Mouse (Mus musculus) forebrain, embryonic 14.5 days (tissue): Measurements from ENCODE around the gene Lcn10. TPM values are rescaled to one million over a fixed set of nuclear protein-coding genes. Genes with fewer than 3 reads are reported as not detected.
"Not testable (repeated sequence)": the region's sequence is repeated elsewhere in the genome, so short reads cannot be mapped to it uniquely, and the experiment has no call there.

ENCODE experiments used
- ATAC-seq: fragments of 200-750 bp; cut with Nextera tagmentation; 2 replicates; pipeline ENCODE4 v1.8.0; 2017; ENCODE audit warnings: mild to moderate bottlenecking, moderate library complexity
- DNase-seq: peaks from one replicate; pipeline ENCODE4 v3.0.0-alpha.2; 2015; ENCODE audit warnings: low spot score
- H3K27ac ChIP-seq: fragments of 300-500 bp; sonication (generic); 2 replicates; pipeline ENCODE4 v1.5.1; 2014; ENCODE audit warnings: low read depth, mild to moderate bottlenecking, control low read depth, low read length, moderate library complexity
- H3K27me3 ChIP-seq: fragments of 300-500 bp; sonication (generic); replicated peaks from 2 replicates; pipeline ENCODE4 v1.6.1; 2014; ENCODE audit warnings: low read length, control low read depth, mixed read lengths; ENCODE audit not compliant: control insufficient read depth, insufficient read depth
- H3K36me3 ChIP-seq: fragments of 300-500 bp; sonication (generic); 2 replicates; pipeline ENCODE4 v1.6.1; 2014; ENCODE audit warnings: low read length, control low read depth; ENCODE audit not compliant: control insufficient read depth, insufficient read depth
- H3K4me1 ChIP-seq: fragments of 300-500 bp; sonication (generic); 2 replicates; pipeline ENCODE4 v1.6.1; 2014; ENCODE audit warnings: antibody characterized with exemption, low read length, control low read depth; ENCODE audit not compliant: control insufficient read depth, insufficient read depth
- H3K4me2 ChIP-seq: fragments of 300-500 bp; sonication (generic); 2 replicates; pipeline ENCODE4 v1.6.1; 2014; ENCODE audit warnings: mild to moderate bottlenecking, control low read depth, low read length
- H3K4me3 ChIP-seq: fragments of 300-500 bp; sonication (generic); 2 replicates; pipeline ENCODE4 v1.5.1; 2014; ENCODE audit warnings: low read depth, low read length, control low read depth
- H3K9ac ChIP-seq: fragments of 300-500 bp; sonication (generic); 2 replicates; pipeline ENCODE4 v1.6.1; 2014; ENCODE audit warnings: mild to moderate bottlenecking, low read length, control low read depth, moderate library complexity
- H3K9me3 ChIP-seq: fragments of 300-500 bp; sonication (generic); replicated peaks from 2 replicates; pipeline ENCODE4 v1.6.1; 2016; ENCODE audit warnings: low read length, control low read depth, mixed read lengths; ENCODE audit not compliant: control insufficient read depth
- WGBS: fragments of 180-500 bp; shearing (Covaris S2); extraction: QIAGEN DNeasy Blood & Tissue Kit; methylation state at CpG from one replicate; pipeline ENCODE4 v1.1.7; 2014; 5-methylcytosine and 5-hydroxymethylcytosine counted together
- polyA plus RNA-seq: library from polyadenylated mRNA; unstranded; fragments of >200 nt; fragmentation: Nextera tagmentation; extraction: Ambion mirVana; gene quantifications from 2 replicates; pipeline ENCODE4 v1.2.1, GENCODE M21; 2014

Gene Lcn10
- polyA plus RNA-seq, 1 experiment from 2014 or later: not detected

- Histone ChIP-seq H3K9ac (no peak overlapping the region), H3K4me2 (no peak overlapping the region), H3K27ac (no peak overlapping the region), H3K36me3 (no peaks in the 10 kb centered on the region), H3K27me3 (0 out of 2 replicates have a peak, but pooled peaks cover 3% of the 10 kb centered on the region), H3K4me1 (no peaks in the 10 kb centered on the region), H3K9me3 (no peaks in the 10 kb centered on the region), H3K4me3 (no peak overlapping the region)
- no peak for ATAC-seq
- WGBS: 68% methylated on average over 4 of the region's 4 CpGs
- no peak for DNase-seq
These were observed 14.4 kb downstream of the Lcn10 start for GRCm38 (mm10) chr2:25696951-25697350.

GRCm38 (mm10) chr2:25698696-25699095 lies 16.2 kb downstream of the Lcn10 start:
- Histone ChIP-seq H3K4me1 (no peaks in the 10 kb centered on the region), H3K36me3 (no peaks in the 10 kb centered on the region), H3K27ac (no peak overlapping the region), H3K4me3 (no peak overlapping the region), H3K9me3 (no peaks in the 10 kb centered on the region), H3K9ac (no peak overlapping the region), H3K4me2 (no peak overlapping the region), H3K27me3 (no peaks in the 10 kb centered on the region)
- DNase-seq (no peak), ATAC-seq (no peak)
- WGBS: 87% methylated on average over 2 of the region's 2 CpGs

DNA sequence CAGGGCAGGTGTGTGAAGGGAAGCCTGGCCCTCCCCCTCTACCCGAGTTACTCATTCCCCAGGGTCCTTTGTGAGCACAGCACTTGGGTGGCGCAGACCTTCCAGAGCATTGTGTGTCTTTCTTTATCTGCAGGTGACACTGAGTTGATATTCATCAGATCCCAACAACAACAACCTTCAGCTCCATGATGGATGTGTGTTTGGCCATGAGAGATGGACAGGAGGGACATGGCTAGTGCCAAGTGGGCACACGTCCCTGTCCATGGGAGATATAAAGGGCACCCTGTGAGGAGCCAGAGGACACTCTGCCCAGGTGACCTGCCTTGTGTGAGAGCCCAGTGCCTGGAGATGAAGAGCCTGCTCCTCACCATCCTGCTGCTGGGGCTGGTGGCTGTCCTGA lies 17.2 kb downstream of the Lcn10 start, which contains the start of gene Obp2a:
TSS of gene Obp2a (plus strand) at position 301 of the 400 bp plus-strand sequence.
- not testable (repeated sequence) for ATAC-seq, H3K9ac ChIP-seq
- WGBS: 77% methylated on average over 3 of the region's 3 CpGs

DNA sequence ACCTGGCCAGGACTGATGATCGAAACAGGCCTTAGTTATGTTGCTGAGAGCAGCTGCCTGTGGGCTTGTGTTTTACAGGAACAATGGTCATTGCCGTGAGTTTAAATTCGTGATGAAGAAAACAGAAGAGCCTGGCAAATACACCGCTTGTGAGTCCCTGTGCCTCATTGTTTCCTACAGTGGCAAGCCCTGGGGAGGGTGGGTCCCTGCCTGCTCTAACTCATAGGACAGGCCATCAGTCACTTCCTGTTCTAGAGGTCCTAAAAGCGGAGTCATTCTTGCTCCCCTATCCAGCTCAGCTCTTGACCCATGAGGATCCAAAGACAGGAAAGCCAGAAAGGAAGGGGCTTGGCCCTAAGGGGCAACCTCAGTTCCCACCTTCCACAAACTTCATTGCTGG lies 18.5 kb downstream of the Lcn10 start:
- Histone ChIP-seq H3K4me3 (no peak overlapping the region), H3K27me3 (no peaks in the 10 kb centered on the region), H3K9ac (no peak overlapping the region), H3K36me3 (no peaks in the 10 kb centered on the region), H3K27ac (no peak overlapping the region), H3K4me1 (no peaks in the 10 kb centered on the region), H3K9me3 (no peaks in the 10 kb centered on the region), H3K4me2 (no peak overlapping the region)
- no peak for ATAC-seq
- 80% methylated on average over 5 of the region's 5 CpGs for WGBS
- DNase-seq: no peak

More for the DNA sequence above, 17.2 kb downstream of the Lcn10 start, which contains the start of gene Obp2a:
- not testable (repeated sequence) for DNase-seq, H3K27me3 ChIP-seq, H3K9me3 ChIP-seq, H3K4me3 ChIP-seq, H3K27ac ChIP-seq, H3K4me2 ChIP-seq, H3K36me3 ChIP-seq, H3K4me1 ChIP-seq

DNA sequence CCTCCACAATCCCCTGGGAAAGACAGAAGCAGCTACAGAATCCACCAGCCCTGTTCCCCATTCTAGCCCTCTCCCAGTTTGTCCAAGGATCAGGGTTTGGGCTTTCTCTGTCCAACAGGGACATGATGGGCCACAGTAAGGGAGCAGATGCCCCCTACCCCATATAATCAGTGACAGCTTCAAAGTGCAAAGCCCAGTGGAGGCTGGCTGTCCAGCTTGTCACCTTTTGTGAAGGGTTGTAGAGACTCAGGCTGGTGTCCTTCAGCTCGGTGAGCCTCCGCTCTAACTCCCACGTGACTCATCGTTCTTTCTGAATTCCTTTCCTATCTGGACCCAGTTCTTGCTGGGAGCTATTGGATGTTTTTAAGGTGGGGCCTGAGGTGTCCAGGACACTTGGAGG lies 21.2 kb downstream of the Lcn10 start:
- H3K4me3 ChIP-seq: no peak overlapping the region
- no peak overlapping the region for H3K27ac ChIP-seq
- ATAC-seq: no peak
- 89% methylated on average over 4 of the region's 4 CpGs for WGBS
- no peaks in the 10 kb centered on the region; the same call in 1 of the 2 replicates for H3K4me1 ChIP-seq
- H3K27me3 ChIP-seq: no peaks in the 10 kb centered on the region
- H3K9ac ChIP-seq: no peak overlapping the region
- DNase-seq: no peak
- H3K4me2 ChIP-seq: no peak overlapping the region
- H3K36me3 ChIP-seq: no peaks in the 10 kb centered on the region
- no peaks in the 10 kb centered on the region for H3K9me3 ChIP-seq

DNA sequence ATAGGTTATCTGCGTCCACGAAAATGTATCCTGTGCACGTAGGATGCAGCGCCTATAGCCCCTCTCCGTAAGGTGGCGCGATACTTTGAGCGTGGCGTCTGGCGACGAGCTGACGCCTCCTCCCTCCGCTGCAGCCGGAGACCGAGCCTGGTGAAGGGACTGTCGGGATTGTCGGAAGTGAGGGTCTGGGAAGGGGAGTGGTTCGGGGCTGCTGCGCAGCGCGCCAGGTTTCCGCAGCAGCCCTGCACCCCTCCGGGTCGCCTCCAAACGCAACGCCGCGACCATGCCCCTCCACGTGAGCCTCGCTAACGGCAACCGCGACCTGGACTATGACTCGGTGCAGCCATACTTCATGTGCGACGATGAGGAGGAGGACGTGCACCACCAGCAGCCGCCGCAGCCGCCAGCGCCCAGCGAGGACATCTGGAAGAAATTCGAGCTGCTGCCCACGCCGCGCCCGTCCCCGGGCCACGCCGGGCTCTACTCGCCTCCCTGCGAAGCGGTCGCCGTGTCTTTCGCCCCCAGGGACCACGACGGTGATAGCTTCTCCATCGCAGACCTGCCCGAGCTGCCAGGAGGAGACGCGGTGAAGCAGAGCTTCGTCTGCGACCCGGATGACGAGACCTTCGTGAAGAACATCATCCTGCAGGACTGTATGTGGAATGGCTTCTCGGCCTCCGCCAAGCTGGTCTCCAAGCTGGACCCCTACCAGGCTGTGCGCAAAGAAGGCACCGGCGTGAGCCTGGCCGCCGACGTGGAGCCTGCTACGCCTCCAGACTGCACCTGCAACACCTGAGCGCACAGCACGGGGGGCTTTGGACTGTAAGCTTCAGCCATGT lies 24.3 kb downstream of the Lcn10 start, which contains the start of gene Bmyc:
TSS of gene Bmyc (plus strand) at position 97 of the 839 bp plus-strand sequence.
- no peaks in the 10 kb centered on the region for H3K36me3 ChIP-seq
- under 1% methylated on average over 73 of the region's 78 CpGs for WGBS

GRCm38 (mm10) chr2:25708121-25708520 lies 25.6 kb downstream of the Lcn10 start:
- Histone ChIP-seq H3K36me3 (no peaks in the 10 kb centered on the region), H3K4me2 (peak overlapping the region; percentile 23; the same call in 1 of the 2 replicates), H3K9ac (no peak overlapping the region), H3K27ac (no peak overlapping the region), H3K27me3 (no peaks in the 10 kb centered on the region), H3K4me1 (no peaks in the 10 kb centered on the region; the same call in 1 of the 2 replicates), H3K4me3 (no peak overlapping the region), H3K9me3 (no peaks in the 10 kb centered on the region)
- DNase-seq (peak; percentile 10), ATAC-seq (no peak)
- WGBS: 84% methylated on average over 2 of the region's 2 CpGs

More for the DNA sequence above, 24.3 kb downstream of the Lcn10 start, which contains the start of gene Bmyc:
- Histone ChIP-seq H3K27ac (peak within 1 kb of the TSS; percentile 77), H3K4me2 (peak within 1 kb of the TSS; percentile 72), H3K27me3 (no peaks in the 10 kb centered on the region), H3K9ac (peak within 1 kb of the TSS; percentile 83), H3K9me3 (no peaks in the 10 kb centered on the region), H3K4me3 (peak within 1 kb of the TSS; percentile 70), H3K4me1 (no peaks in the 10 kb centered on the region; the same call in 1 of the 2 replicates)
- ATAC-seq (peak; percentile 96), DNase-seq (peak; percentile 96)

- H3K4me1 ChIP-seq, H3K4me3 ChIP-seq: not testable (repeated sequence)
These were observed 26.5 kb downstream of the Lcn10 start for GRCm38 (mm10) chr2:25709056-25709455.

DNA sequence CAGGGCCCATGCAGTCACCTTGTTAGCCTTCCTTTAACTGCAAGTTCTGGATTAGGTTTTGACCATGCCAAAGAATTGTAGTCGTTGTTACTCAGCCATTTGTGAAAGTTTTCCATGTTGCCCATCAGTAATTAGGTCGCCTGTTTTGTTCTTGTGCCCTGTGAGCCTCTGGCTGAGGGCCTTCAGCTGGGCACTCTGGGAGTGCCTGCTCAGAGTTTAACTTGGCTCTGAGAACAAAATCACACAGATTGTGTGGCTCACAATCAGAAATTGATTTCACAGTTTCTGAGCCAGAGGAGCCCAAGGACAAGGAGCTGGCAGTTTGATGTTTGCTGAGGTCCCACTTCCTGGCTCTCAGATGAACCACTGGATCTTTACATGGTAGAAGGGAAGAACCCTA lies 27.3 kb downstream of the Lcn10 start:
- H3K27me3 ChIP-seq, H3K4me1 ChIP-seq, H3K4me3 ChIP-seq, H3K36me3 ChIP-seq, H3K27ac ChIP-seq, DNase-seq, ATAC-seq, H3K9me3 ChIP-seq, H3K9ac ChIP-seq, H3K4me2 ChIP-seq: not testable (repeated sequence)
- WGBS: 68% methylated on average over 2 of the region's 2 CpGs

More at GRCm38 (mm10) chr2:25709056-25709455, 26.5 kb downstream of the Lcn10 start:
- not testable (repeated sequence) for H3K4me2 ChIP-seq, H3K36me3 ChIP-seq, H3K9me3 ChIP-seq, DNase-seq, H3K27me3 ChIP-seq, H3K9ac ChIP-seq, H3K27ac ChIP-seq, ATAC-seq
- WGBS: 96% methylated on average over 1 of the region's 1 CpGs
